Mouse (Mus musculus) midbrain, embryonic 16.5 days (tissue): ENCODE results near the gene Snrnp48. TPM values are rescaled to one million over a fixed set of nuclear protein-coding genes. Genes with fewer than 3 reads are reported as not detected.

Experiments used
- ATAC-seq: fragments of 200-750 bp; cut with Nextera tagmentation; 2 replicates; pipeline ENCODE4 v1.8.0; 2017; ENCODE audit warnings: moderate TSS enrichment
- H3K27ac ChIP-seq: fragments of 300-500 bp; sonication (generic); 2 replicates; pipeline ENCODE4 v1.5.1; 2014; ENCODE audit warnings: mild to moderate bottlenecking, low read length, mixed read lengths
- H3K27me3 ChIP-seq: fragments of 300-500 bp; sonication (generic); 2 replicates; pipeline ENCODE4 v1.6.1; 2014; ENCODE audit warnings: low read depth, low read length, mixed read lengths; ENCODE audit not compliant: control insufficient read depth, insufficient read depth
- H3K36me3 ChIP-seq: fragments of 300-500 bp; sonication (generic); 2 replicates; pipeline ENCODE4 v1.6.1; 2014; ENCODE audit warnings: mild to moderate bottlenecking, low read length, moderate library complexity, mixed read lengths; ENCODE audit not compliant: control insufficient read depth, insufficient read depth
- H3K4me1 ChIP-seq: fragments of 300-500 bp; sonication (generic); 2 replicates; pipeline ENCODE4 v1.6.1; 2014; ENCODE audit warnings: mild to moderate bottlenecking, low read length, mixed read lengths; ENCODE audit not compliant: control insufficient read depth, insufficient read depth
- H3K4me2 ChIP-seq: fragments of 300-500 bp; sonication (generic); 2 replicates; pipeline ENCODE4 v1.6.1; 2014; ENCODE audit warnings: mild to moderate bottlenecking, low read length, mixed read lengths
- H3K4me3 ChIP-seq: fragments of 300-500 bp; sonication (generic); 2 replicates; pipeline ENCODE4 v1.5.1; 2014; ENCODE audit warnings: low read depth, mild to moderate bottlenecking, low read length, moderate library complexity, mixed read lengths
- H3K9ac ChIP-seq: fragments of 300-500 bp; sonication (generic); 2 replicates; pipeline ENCODE4 v1.6.1; 2014; ENCODE audit warnings: low read depth, low read length, mixed read lengths
- H3K9me3 ChIP-seq: fragments of 300-500 bp; sonication (generic); replicated peaks from 2 replicates; pipeline ENCODE4 v1.6.1; 2014; ENCODE audit warnings: mild to moderate bottlenecking, low read length, mixed read lengths; ENCODE audit not compliant: control insufficient read depth, poor library complexity, severe bottlenecking
- WGBS: fragments of 180-500 bp; shearing (Covaris S2); extraction: QIAGEN DNeasy Blood & Tissue Kit; methylation state at CpG from one replicate; pipeline ENCODE4 v1.1.7; 2014; 5-methylcytosine and 5-hydroxymethylcytosine counted together
- polyA plus RNA-seq: library from polyadenylated mRNA; unstranded; fragments of >200 nt; fragmentation: Nextera tagmentation; extraction: Ambion mirVana; gene quantifications from 2 replicates; pipeline ENCODE4 v1.2.1, GENCODE M21; 2015

Gene Snrnp48
- polyA plus RNA-seq, 1 experiment from 2014 or later: 25.7 TPM

DNA sequence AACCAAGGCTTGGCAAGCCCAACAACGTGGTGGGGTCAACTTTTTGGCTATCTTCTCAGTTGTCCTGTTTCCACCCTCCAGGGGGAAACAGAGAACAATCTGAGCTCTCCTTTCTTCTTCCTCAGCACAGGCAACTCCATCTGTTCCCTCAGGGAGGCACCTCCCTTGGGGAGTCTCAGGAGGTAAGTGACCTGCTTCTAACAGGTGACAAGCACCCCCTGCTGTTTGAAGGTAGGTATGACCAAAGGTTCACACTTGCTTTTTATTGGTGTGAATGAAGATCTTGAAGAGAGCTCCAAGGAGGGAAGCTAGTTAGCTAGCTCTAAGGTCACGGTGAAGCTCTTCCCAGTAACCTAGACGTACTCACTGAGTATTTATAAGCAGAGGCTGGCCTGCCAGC, 30.6 kb downstream of the Snrnp48 start:
- H3K9me3 ChIP-seq: no peaks in the 10 kb centered on the region
- no peaks in the 10 kb centered on the region for H3K36me3 ChIP-seq
- no peak overlapping the region for H3K27ac ChIP-seq
- WGBS: 76% methylated on average over 3 of the region's 3 CpGs
- ATAC-seq: no peak
- no peaks in the 10 kb centered on the region for H3K27me3 ChIP-seq
- H3K4me1 ChIP-seq: no peaks in the 10 kb centered on the region
- H3K4me3 ChIP-seq: no peak overlapping the region
- H3K4me2 ChIP-seq: no peak overlapping the region
- H3K9ac ChIP-seq: no peak overlapping the region

DNA sequence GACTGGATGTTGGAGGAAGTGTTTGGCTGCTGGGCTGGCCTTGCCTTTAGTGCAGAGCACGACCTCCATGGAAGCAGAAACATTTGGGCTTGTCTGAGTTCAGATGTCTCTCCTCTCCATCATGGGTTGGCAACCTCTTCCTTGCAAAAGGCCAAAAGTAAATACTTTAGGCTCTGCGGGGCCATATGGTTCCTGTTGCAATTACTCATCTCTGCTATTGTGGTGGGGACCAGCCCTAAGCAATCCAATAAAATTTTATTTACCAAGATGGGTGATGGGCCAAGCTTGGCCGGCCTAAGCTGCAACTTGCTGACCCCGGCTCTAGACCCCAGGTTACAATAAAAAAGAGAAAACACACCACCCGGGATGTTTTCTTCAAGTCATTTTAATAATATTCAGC, 43.4 kb downstream of the Snrnp48 start:
- H3K4me1 ChIP-seq: no peaks in the 10 kb centered on the region
- H3K36me3 ChIP-seq: no peaks in the 10 kb centered on the region
- no peaks in the 10 kb centered on the region for H3K9me3 ChIP-seq
- H3K4me2 ChIP-seq: no peak overlapping the region
- no peak overlapping the region for H3K9ac ChIP-seq
- no peaks in the 10 kb centered on the region for H3K27me3 ChIP-seq
- ATAC-seq: no peak
- no peak overlapping the region for H3K27ac ChIP-seq
- no peak overlapping the region for H3K4me3 ChIP-seq
- 76% methylated on average over 5 of the region's 5 CpGs for WGBS

DNA sequence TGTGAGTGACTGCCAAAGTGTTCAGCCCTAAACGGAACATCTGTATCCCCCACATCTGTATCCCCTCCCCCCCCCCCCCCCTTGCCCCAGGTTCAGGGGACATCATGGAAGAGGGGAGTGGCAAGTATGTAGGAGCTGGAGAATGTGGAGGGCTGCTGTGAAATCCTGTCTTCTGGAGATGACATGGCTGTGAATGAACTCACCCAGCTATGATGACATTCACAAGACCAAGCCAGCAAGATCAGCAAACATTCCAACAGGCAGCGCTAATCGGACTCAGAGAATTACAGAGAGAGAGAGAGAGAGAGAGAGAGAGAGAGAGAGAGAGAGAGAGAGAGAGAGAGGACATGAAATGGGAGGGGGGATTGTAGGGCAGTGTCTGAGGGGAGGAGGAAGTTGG, 46.5 kb downstream of the Snrnp48 start:
- Histone ChIP-seq H3K4me3 (no peak overlapping the region), H3K9ac (no peak overlapping the region), H3K9me3 (no peaks in the 10 kb centered on the region), H3K4me1 (no peaks in the 10 kb centered on the region), H3K4me2 (no peak overlapping the region), H3K27ac (no peak overlapping the region), H3K36me3 (no peaks in the 10 kb centered on the region), H3K27me3 (no peaks in the 10 kb centered on the region)
- 93% methylated on average over 3 of the region's 3 CpGs for WGBS
- no peak for ATAC-seq

DNA sequence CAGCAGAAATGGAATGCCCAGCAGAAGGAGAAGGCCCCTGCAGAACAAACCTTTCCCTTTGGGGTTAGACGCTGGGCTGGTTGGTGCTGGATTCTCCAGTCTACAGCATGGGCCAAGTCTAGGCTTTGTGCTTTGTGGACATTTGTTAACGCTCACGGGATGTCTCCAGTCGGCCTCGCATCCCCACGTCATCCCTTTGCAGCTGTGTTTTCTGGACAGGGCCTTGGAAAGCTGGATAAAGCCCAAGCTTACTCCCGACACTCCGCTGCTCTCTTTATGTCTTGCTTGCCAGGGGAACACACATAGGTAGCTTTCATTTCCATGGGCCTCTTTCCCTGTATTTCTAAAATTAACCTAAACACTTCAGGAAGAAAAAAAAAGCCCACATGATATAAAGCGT, 49.0 kb downstream of the Snrnp48 start:
- Histone ChIP-seq H3K4me3 (no peak overlapping the region), H3K36me3 (no peaks in the 10 kb centered on the region), H3K27ac (no peak overlapping the region), H3K4me2 (no peak overlapping the region), H3K27me3 (no peaks in the 10 kb centered on the region), H3K9me3 (no peaks in the 10 kb centered on the region), H3K9ac (no peak overlapping the region), H3K4me1 (no peaks in the 10 kb centered on the region)
- 88% methylated on average over 9 of the region's 9 CpGs for WGBS
- ATAC-seq: no peak

DNA sequence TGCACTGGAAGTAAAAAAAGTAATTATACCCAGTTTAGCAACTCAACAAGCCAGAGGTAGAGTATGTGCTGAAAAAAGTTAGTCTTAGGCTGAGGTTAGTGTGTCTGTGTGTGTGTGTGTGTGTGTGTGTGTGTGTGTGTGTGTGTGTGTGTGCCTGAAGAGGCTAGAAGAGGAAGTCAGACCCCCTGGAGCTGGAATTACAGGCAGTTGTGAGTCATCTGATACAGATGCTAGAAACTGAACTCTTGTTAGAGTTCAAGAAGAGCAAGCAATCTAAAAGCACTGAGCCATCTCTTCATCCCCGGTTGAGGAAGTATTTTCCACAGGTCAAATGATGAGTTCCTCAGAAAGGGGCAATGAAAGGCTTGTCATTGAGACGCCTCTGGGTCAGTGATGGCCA, 54.2 kb downstream of the Snrnp48 start:
- Histone ChIP-seq H3K9ac (no peak overlapping the region), H3K4me1 (no peaks in the 10 kb centered on the region), H3K27ac (no peak overlapping the region), H3K4me2 (no peak overlapping the region), H3K36me3 (no peaks in the 10 kb centered on the region), H3K27me3 (no peaks in the 10 kb centered on the region), H3K9me3 (no peaks in the 10 kb centered on the region), H3K4me3 (no peak overlapping the region)
- no peak for ATAC-seq
- WGBS: 75% methylated on average over 2 of the region's 2 CpGs

DNA sequence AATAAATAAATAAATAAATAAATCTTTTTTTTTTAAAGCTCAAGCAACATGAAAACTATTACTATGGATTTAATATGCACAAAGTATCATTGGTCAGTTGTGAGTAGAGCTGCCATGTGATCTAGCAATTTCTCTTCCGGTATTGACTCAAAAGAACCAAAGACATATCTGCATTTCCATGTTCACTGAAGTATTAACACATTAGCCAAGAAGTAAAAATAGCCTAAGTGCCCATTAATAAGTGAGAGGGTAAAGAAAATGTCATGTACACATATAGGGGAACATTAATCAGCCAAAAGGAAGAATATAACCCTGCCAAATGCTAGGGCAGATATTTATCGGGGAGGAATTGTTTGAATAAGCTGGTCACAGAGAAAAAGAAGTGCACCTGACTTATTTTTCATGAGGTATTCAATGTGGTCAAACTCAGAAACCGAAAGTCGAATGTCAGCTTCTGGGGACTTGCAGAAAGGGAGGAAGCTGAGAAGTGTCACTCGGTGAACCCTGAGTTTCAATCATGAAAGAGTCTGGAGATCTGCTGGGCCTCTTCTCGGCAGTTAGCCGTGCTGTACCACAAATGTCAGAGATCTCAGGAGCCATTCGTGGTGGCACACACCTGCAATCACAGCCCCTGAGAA, 64.4 kb downstream of the Snrnp48 start:
- Histone ChIP-seq H3K9me3 (no peaks in the 10 kb centered on the region), H3K27me3 (no peaks in the 10 kb centered on the region), H3K4me3 (no peak overlapping the region), H3K4me1 (no peaks in the 10 kb centered on the region), H3K4me2 (no peak overlapping the region), H3K9ac (no peak overlapping the region), H3K27ac (no peak overlapping the region), H3K36me3 (no peaks in the 10 kb centered on the region)
- 92% methylated on average over 8 of the region's 8 CpGs for WGBS
- no peak for ATAC-seq

DNA sequence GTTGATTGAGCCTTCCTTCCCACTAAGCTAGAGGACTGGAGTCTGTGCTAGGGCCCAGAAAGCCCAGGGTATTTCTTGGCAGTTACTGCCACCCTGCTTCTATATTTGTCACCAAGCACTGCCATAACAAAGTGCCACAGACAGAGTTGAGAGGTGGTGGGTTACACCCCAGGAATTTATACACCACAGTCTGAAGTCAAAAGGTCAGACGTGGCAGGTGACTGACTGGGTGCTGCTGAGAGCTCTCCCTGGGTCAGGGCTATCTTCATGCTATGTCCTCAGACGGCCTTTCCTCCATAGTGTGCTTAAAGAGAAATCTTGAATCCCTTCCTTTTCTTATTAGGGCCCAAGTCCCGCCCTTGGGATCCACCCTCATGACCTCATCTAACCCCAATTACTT, 67.9 kb downstream of the Snrnp48 start:
- ATAC-seq: no peak
- Histone ChIP-seq H3K27me3 (no peaks in the 10 kb centered on the region), H3K9ac (no peak overlapping the region), H3K27ac (no peak overlapping the region), H3K4me2 (no peak overlapping the region), H3K9me3 (no peaks in the 10 kb centered on the region), H3K4me3 (no peak overlapping the region), H3K4me1 (no peaks in the 10 kb centered on the region), H3K36me3 (no peaks in the 10 kb centered on the region)
- WGBS: 61% methylated on average over 3 of the region's 3 CpGs

Other genes with a start within 250 kb of the Snrnp48 start
- gene Ssr1, start 210.7 kb upstream of the Snrnp48 start, polyA plus RNA-seq: 69.2 and 71.1 TPM in 2 replicates
- gene Riok1, start 167.9 kb upstream of the Snrnp48 start, polyA plus RNA-seq: 53.4 and 62.7 TPM in 2 replicates
- gene Cage1, start 167.9 kb upstream of the Snrnp48 start, polyA plus RNA-seq: 4.1 and 4.3 TPM in 2 replicates
- gene Dsp, start 53.6 kb upstream of the Snrnp48 start, polyA plus RNA-seq: 0.11 and 0.14 TPM in 2 replicates
- 2.2 and 2.3 TPM in 2 replicates for gene Bmp6, start 140.2 kb downstream of the Snrnp48 start, polyA plus RNA-seq